Mouse (Mus musculus) liver, embryonic 14.5 days (tissue): ENCODE results near the gene 3110040M04Rik.
"Not testable (repeated sequence)": the region's sequence is repeated elsewhere in the genome, so short reads cannot be mapped to it uniquely, and the experiment has no call there.

Experiments used
- CTCF ChIP-seq: IDR thresholded peaks from 2 replicates; pipeline ENCODE4 v1.5.1; 2016; ENCODE audit warnings: antibody characterized with exemption, low read depth, control low read depth
- EP300 ChIP-seq: IDR thresholded peaks from 2 replicates; pipeline ENCODE4 v1.6.1; 2016; ENCODE audit warnings: antibody characterized with exemption, low read depth

- not testable (repeated sequence) for TF ChIP-seq EP300, CTCF
These were observed 11.2 kb upstream of the 3110040M04Rik start for GRCm38 (mm10) chr1:151192739-151193138.
